Mouse (Mus musculus) MEL (cell line): Measurements from ENCODE around the gene Cox6b2. TPM values are rescaled to one million over a fixed set of nuclear protein-coding genes. Genes with fewer than 3 reads are reported as not detected.
A peak's percentile ranks its signal among the peaks of the same experiment; 100 is the strongest.

Experiments
- DNase-seq: peaks from one replicate; pipeline ENCODE4 v3.0.0; 2011; ENCODE audit warnings: low read depth, low spot score
- H3K27ac ChIP-seq: 2 replicates; pipeline ENCODE4 v1.5.1; 2012; ENCODE audit warnings: low read depth, mild to moderate bottlenecking, control low read depth, low read length, moderate library complexity; ENCODE audit not compliant: control insufficient read depth
- H3K27me3 ChIP-seq, 2 experiments: fragments of 150-350 bp in 1 of 2; sonication (generic) in 1 of 2; 2 replicates each; pipeline ENCODE4 v1.6.1; 2012; ENCODE audit warnings: low read length in 2 of 2, mild to moderate bottlenecking in 2 of 2, improper control_type of control experiment in 1 of 2, moderate library complexity in 1 of 2; ENCODE audit not compliant: insufficient read depth in 2 of 2, control insufficient read depth in 1 of 2
- H3K36me3 ChIP-seq, 2 experiments: 2 replicates each; pipeline ENCODE4 v1.6.1; 2012 to 2014; ENCODE audit warnings: low read length in 2 of 2, improper control_type of control experiment in 1 of 2, inconsistent platforms in 1 of 2, mild to moderate bottlenecking in 1 of 2; ENCODE audit not compliant: insufficient read depth in 2 of 2, control insufficient read depth in 1 of 2
- H3K4me1 ChIP-seq, 2 experiments: fragments of 150-350 bp in 1 of 2; sonication (generic) in 1 of 2; 2 replicates each; pipeline ENCODE4 v1.6.1; 2012; ENCODE audit warnings: low read length in 2 of 2, improper control_type of control experiment in 1 of 2, mild to moderate bottlenecking in 1 of 2; ENCODE audit not compliant: insufficient read depth in 2 of 2, control insufficient read depth in 1 of 2
- H3K4me3 ChIP-seq, 2 experiments: fragments of 150-350 bp in 1 of 2; sonication (generic) in 1 of 2; 2 replicates each; pipeline ENCODE4 v1.5.1; 2012; ENCODE audit warnings: low read depth in 2 of 2, low read length in 2 of 2, mild to moderate bottlenecking in 2 of 2, moderate library complexity in 2 of 2, control low read depth in 1 of 2, improper control_type of control experiment in 1 of 2; ENCODE audit not compliant: control insufficient read depth in 1 of 2, insufficient read depth in 1 of 2
- H3K79me2 ChIP-seq: 2 replicates; pipeline ENCODE4 v1.6.1; 2012; ENCODE audit warnings: mild to moderate bottlenecking, low read length, moderate library complexity; ENCODE audit not compliant: control insufficient read depth, poor library complexity, insufficient read depth
- H3K9ac ChIP-seq: 2 replicates; pipeline ENCODE4 v1.6.1; 2012; ENCODE audit warnings: low read depth, mild to moderate bottlenecking, control low read depth, low read length, moderate library complexity; ENCODE audit not compliant: control insufficient read depth, poor library complexity, severe bottlenecking
- H3K9me3 ChIP-seq: fragments of 150-350 bp; sonication (generic); replicated peaks from 2 replicates; pipeline ENCODE4 v1.6.1; 2012; ENCODE audit warnings: mild to moderate bottlenecking, low read length, improper control_type of control experiment, moderate library complexity; ENCODE audit not compliant: insufficient read depth
- BHLHE40 ChIP-seq: IDR thresholded peaks from 2 replicates; pipeline ENCODE4 v1.6.1; 2012; ENCODE audit warnings: low read depth, mild to moderate bottlenecking, inconsistent platforms, low read length, improper control_type of control experiment, borderline replicate concordance
- EP300 ChIP-seq, 2 experiments: IDR thresholded peaks; 2 replicates each; pipeline ENCODE4 v1.6.1; 2011; ENCODE audit warnings: improper control_type of control experiment in 2 of 2, low read length in 2 of 2, low read depth in 1 of 2, mild to moderate bottlenecking in 1 of 2
- ETS1 ChIP-seq: IDR thresholded peaks from 2 replicates; pipeline ENCODE4 v1.6.1; 2012; ENCODE audit warnings: low read depth, mild to moderate bottlenecking, inconsistent platforms, low read length, improper control_type of control experiment, moderate library complexity
- GABPA ChIP-seq: IDR thresholded peaks from 2 replicates; pipeline ENCODE4 v1.6.1; 2012; ENCODE audit warnings: low read depth, mild to moderate bottlenecking, inconsistent platforms, low read length, improper control_type of control experiment, moderate library complexity
- GATA1 ChIP-seq: IDR thresholded peaks from 2 replicates; pipeline ENCODE4 v1.6.1; 2011; ENCODE audit warnings: low read depth, low read length, improper control_type of control experiment
- KAT2A ChIP-seq: conservative IDR thresholded peaks from 2 replicates; pipeline ENCODE4 v1.6.1; 2012; ENCODE audit warnings: low read depth, low read length, improper control_type of control experiment, inconsistent platforms
- MEF2A ChIP-seq: IDR thresholded peaks from 2 replicates; pipeline ENCODE4 v1.6.1; 2014; ENCODE audit warnings: low read depth, mild to moderate bottlenecking, inconsistent platforms, low read length, improper control_type of control experiment; ENCODE audit not compliant: poor library complexity, insufficient replicate concordance, severe bottlenecking; ENCODE audit errors: extremely low read depth
- MXI1 ChIP-seq: IDR thresholded peaks from 2 replicates; pipeline ENCODE4 v1.6.1; 2011; ENCODE audit warnings: mild to moderate bottlenecking, low read depth, low read length, improper control_type of control experiment
- MYB ChIP-seq: IDR thresholded peaks from 2 replicates; pipeline ENCODE4 v1.6.1; 2011; ENCODE audit warnings: mild to moderate bottlenecking, low read depth, low read length, improper control_type of control experiment
- NELFE ChIP-seq: IDR thresholded peaks from 2 replicates; pipeline ENCODE4 v1.6.1; 2011; ENCODE audit warnings: low read depth, low read length, improper control_type of control experiment
- RAD21 ChIP-seq: IDR thresholded peaks from 2 replicates; pipeline ENCODE4 v1.6.1; 2011; ENCODE audit warnings: mild to moderate bottlenecking, low read depth, low read length, improper control_type of control experiment
- RCOR1 ChIP-seq: IDR thresholded peaks from 2 replicates; pipeline ENCODE4 v1.6.1; 2012; ENCODE audit warnings: low read depth, mild to moderate bottlenecking, inconsistent platforms, low read length, improper control_type of control experiment
- SMC3 ChIP-seq: IDR thresholded peaks from 2 replicates; pipeline ENCODE4 v1.6.1; 2011; ENCODE audit warnings: low read depth, low read length, improper control_type of control experiment
- TAL1 ChIP-seq: IDR thresholded peaks from 2 replicates; pipeline ENCODE4 v1.6.1; 2012; ENCODE audit warnings: mild to moderate bottlenecking, inconsistent platforms, low read length, moderate library complexity, mixed read lengths
- TBP ChIP-seq: IDR thresholded peaks from 2 replicates; pipeline ENCODE4 v1.8.0; 2011; ENCODE audit warnings: low read depth, low read length, improper control_type of control experiment
- TCF12 ChIP-seq: IDR thresholded peaks from 2 replicates; pipeline ENCODE4 v1.6.1; 2014; ENCODE audit warnings: low read depth, mild to moderate bottlenecking, inconsistent platforms, low read length, improper control_type of control experiment, moderate library complexity
- UBTF ChIP-seq: IDR thresholded peaks from 2 replicates; pipeline ENCODE4 v1.6.1; 2012; ENCODE audit warnings: low read depth, mild to moderate bottlenecking, inconsistent platforms, low read length, improper control_type of control experiment, moderate library complexity, borderline replicate concordance; ENCODE audit not compliant: insufficient read depth
- polyA plus RNA-seq, 2 experiments: library from polyadenylated mRNA; stranded (reverse) in 1 of 2; unstranded in 1 of 2; fragments of >175 nt in 1 of 2; fragments of >200 nt in 1 of 2; gene quantifications; 2 replicates each; pipeline versions ENCODE4 v1.2.1 to v1.2.4; 2012; ENCODE audit warnings: low replicate concordance in 2 of 2, low read depth in 1 of 2; ENCODE audit not compliant: insufficient read length in 2 of 2, insufficient read depth in 1 of 2, missing spikeins in 1 of 2
- total RNA-seq: library from RNA; depleted of rRNA; stranded (reverse); fragments of 300-350 nt; gene quantifications from 2 replicates; pipeline ENCODE4 v1.2.3, GENCODE M21; 2012

Gene Cox6b2
- total and polyA plus RNA-seq, 3 experiments = 8.7 to 36.3 TPM; not detected in 1

- Histone ChIP-seq H3K36me3 (no peaks in the 10 kb centered on the region), H3K9me3 (no peaks in the 10 kb centered on the region), H3K9ac (no peak overlapping the region)
These were observed 5.6 kb downstream of the Cox6b2 start for GRCm38 (mm10) chr7:4747156-4747899.

GRCm38 (mm10) chr7:4746326-4746980 is 6.4 kb downstream of the Cox6b2 start:
- Histone ChIP-seq H3K9me3 (no peaks in the 10 kb centered on the region), H3K27ac (no peak overlapping the region), H3K4me3 (no peak overlapping the region), H3K36me3 (no peaks in the 10 kb centered on the region), H3K9ac (no peak overlapping the region), H3K27me3 (no peaks in the 10 kb centered on the region)
- no peak for TF ChIP-seq NELFE
- TF ChIP-seq TCF12 = no peak
- TF ChIP-seq UBTF = no peak
- no peak for TF ChIP-seq BHLHE40
- TF ChIP-seq GABPA = no peak
- no peak for TF ChIP-seq RAD21
- TF ChIP-seq, all 39 proteins: peak for 0
- no peak for DNase-seq
- Histone ChIP-seq H3K4me1 (peaks cover 0 to 7% of the 10 kb centered on the region in 2 experiments; a peak in 2 of 4 replicates), H3K79me2 (no peaks in the 10 kb centered on the region)

More at GRCm38 (mm10) chr7:4747156-4747899, 5.6 kb downstream of the Cox6b2 start:
- DNase-seq = peak; percentile 61
- no peaks in the 10 kb centered on the region for H3K79me2 ChIP-seq
- TF ChIP-seq MXI1 (no peak), ETS1 (no peak), EP300 (IDR thresholded peaks at IDR 0.05; ENCODE audit: low read depth in 1 of 2, low read length in 2 of 2) (peak; percentile 60 to 72; a peak in 3 of 4 replicates), GATA1 (peak; percentile 51), MYB (peak; percentile 54), TBP (peak; percentile 89), RCOR1 (0 out of 2 replicates have a peak, but pooled peaks have one; percentile 15), KAT2A (no peak), MEF2A (no peak), TCF12 (peak; percentile 49; the same call in 1 of the 2 replicates), SMC3 (no peak), TAL1 (peak; percentile 69)
- TF ChIP-seq, all 39 proteins: peak for 7
- H3K4me3 ChIP-seq = no peak overlapping the region
- no peaks in the 10 kb centered on the region for H3K27me3 ChIP-seq
- peaks cover 0 to 13% of the 10 kb centered on the region in 2 experiments; a peak in 3 of 4 replicates for H3K4me1 ChIP-seq
- peak overlapping the region; percentile 40; the same call in 1 of the 2 replicates for H3K27ac ChIP-seq
